22 mouse cellular contexts compared by ENCODE assay signal in genomic region chr6:41177152-41177551, GRCm38 (mm10).
DNase-seq lines count a peak whose midpoint lies in the region; ATAC-seq lines count a peak whose summit lies in the region.
"Had no signal": no experiment of that assay in that cellular context is flagged by ENCODE, and none has a peak within 500 bp of the region (broad histone marks: within the 10 kb centered on the region; RNA-seq: fewer than 3 reads in every experiment).

No protein-coding gene starts in this region.

- no peak overlapping the region for H3K9ac ChIP-seq in liver, embryonic 15.5 days
- no peak overlapping the region for H3K9ac ChIP-seq in midbrain, embryonic 14.5 days (replicated peaks; ENCODE audit: low read length)
- H3K9ac ChIP-seq in hindbrain, embryonic 12.5 days: no peak overlapping the region
- H3K9ac ChIP-seq: forebrain, embryonic 12.5 days; heart, embryonic 15.5 days; limb, embryonic 15.5 days; neural tube, embryonic 12.5 days had no signal

- no peak overlapping the region for H3K4me3 ChIP-seq in liver, embryonic 15.5 days (replicated peaks)
- H3K4me3 ChIP-seq in midbrain, embryonic 14.5 days (replicated peaks; ENCODE audit: low read depth, low read length): no peak overlapping the region
- H3K4me3 ChIP-seq in hindbrain, embryonic 12.5 days: no peak overlapping the region
- H3K4me3 ChIP-seq: forebrain, embryonic 12.5 days; heart, embryonic 15.5 days; layer of hippocampus, adult 2 months; limb, embryonic 15.5 days; neural tube, embryonic 12.5 days had no signal

- H3K27me3 ChIP-seq in liver, embryonic 15.5 days: no peaks in the 10 kb centered on the region
- H3K27me3 ChIP-seq in midbrain, embryonic 14.5 days (ENCODE audit: control insufficient read depth, insufficient read depth, low read length): no peaks in the 10 kb centered on the region
- H3K27me3 ChIP-seq in hindbrain, embryonic 12.5 days: no peaks in the 10 kb centered on the region
- H3K27me3 ChIP-seq: forebrain, embryonic 12.5 days; heart, embryonic 15.5 days; limb, embryonic 15.5 days; neural tube, embryonic 12.5 days had no signal

- H3K27ac ChIP-seq in liver, embryonic 15.5 days (replicated peaks): 0 out of 2 replicates have a peak overlapping the region, but pooled peaks have one; percentile 45
- no peak overlapping the region for H3K27ac ChIP-seq in midbrain, embryonic 14.5 days (replicated peaks; ENCODE audit: low read depth, low read length)
- H3K27ac ChIP-seq in hindbrain, embryonic 12.5 days: no peak overlapping the region
- H3K27ac ChIP-seq: forebrain, embryonic 12.5 days; heart, embryonic 15.5 days; hindbrain, postnatal 0 days; layer of hippocampus, adult 2 months; limb, embryonic 15.5 days; neural tube, embryonic 12.5 days had no signal

- no peaks in the 10 kb centered on the region for H3K36me3 ChIP-seq in liver, embryonic 15.5 days (replicated peaks)
- no peaks in the 10 kb centered on the region for H3K36me3 ChIP-seq in midbrain, embryonic 14.5 days (ENCODE audit: control insufficient read depth, insufficient read depth, low read length)
- no peaks in the 10 kb centered on the region for H3K36me3 ChIP-seq in hindbrain, embryonic 12.5 days
- H3K36me3 ChIP-seq: forebrain, embryonic 12.5 days; heart, embryonic 15.5 days; limb, embryonic 15.5 days; neural tube, embryonic 12.5 days had no signal

- WGBS in liver, embryonic 15.5 days (ENCODE audit: insufficient replicate concordance): 39% methylated on average over 3 of the region's 3 CpGs
- WGBS in midbrain, embryonic 14.5 days: 95% methylated on average over 3 of the region's 3 CpGs
- 91% methylated on average over 3 of the region's 3 CpGs for WGBS in hindbrain, embryonic 12.5 days

- no peaks in the 10 kb centered on the region for H3K9me3 ChIP-seq in liver, embryonic 15.5 days (replicated peaks)
- no peaks in the 10 kb centered on the region for H3K9me3 ChIP-seq in midbrain, embryonic 14.5 days (ENCODE audit: control insufficient read depth, low read length)
- H3K9me3 ChIP-seq in hindbrain, embryonic 12.5 days (replicated peaks): no peaks in the 10 kb centered on the region
- H3K9me3 ChIP-seq: forebrain, embryonic 12.5 days; heart, embryonic 15.5 days; limb, embryonic 15.5 days; neural tube, embryonic 12.5 days had no signal

- no peak overlapping the region for H3K4me2 ChIP-seq in liver, embryonic 15.5 days
- H3K4me2 ChIP-seq in midbrain, embryonic 14.5 days (ENCODE audit: low read length): no peak overlapping the region
- H3K4me2 ChIP-seq in hindbrain, embryonic 12.5 days (replicated peaks): no peak overlapping the region
- H3K4me2 ChIP-seq: forebrain, embryonic 12.5 days; heart, embryonic 15.5 days; limb, embryonic 15.5 days; neural tube, embryonic 12.5 days had no signal

- DNase-seq in thymus, postnatal 4 days: peak; percentile 20
- DNase-seq in thymus, postnatal 14 days: no peak
- peak; percentile 62 for DNase-seq in induced T-regulatory cell, adult 2 months (ENCODE audit: low read depth)
- DNase-seq in layer of hippocampus, adult 9-11 months: no peak
- DNase-seq in urinary bladder, adult 2 months (ENCODE audit: low spot score): no peak
- DNase-seq in midbrain, embryonic 14.5 days: no peak
- DNase-seq: adrenal gland, postnatal 10 days; cerebellum, adult 2 months; gastrocnemius, postnatal 25 days; heart, postnatal 4 days; kidney, adult 2 months; kidney, postnatal 14 days; right cerebral cortex, postnatal 4 days had no signal

- peak; percentile 76 for ATAC-seq in liver, embryonic 15.5 days (ENCODE audit: insufficient read depth)
- ATAC-seq in midbrain, embryonic 14.5 days (ENCODE audit: low FRiP score, low TSS enrichment): no peak
- ATAC-seq in hindbrain, embryonic 12.5 days (ENCODE audit: low FRiP score): no peak
- ATAC-seq: hindbrain, postnatal 0 days; lung, postnatal 0 days had no signal

- H3K4me1 ChIP-seq in liver, embryonic 15.5 days (replicated peaks): peaks cover 21% of the 10 kb centered on the region
- H3K4me1 ChIP-seq in midbrain, embryonic 14.5 days (ENCODE audit: control insufficient read depth, insufficient read depth, low read length): no peaks in the 10 kb centered on the region
- H3K4me1 ChIP-seq in hindbrain, embryonic 12.5 days: no peaks in the 10 kb centered on the region
- H3K4me1 ChIP-seq: forebrain, embryonic 12.5 days; heart, embryonic 15.5 days; limb, embryonic 15.5 days; neural tube, embryonic 12.5 days had no signal

Comparison
In these comparisons a context has a peak if more than half of its experiments do, and no peak if none do; other contexts are left out.
1. DNase-seq: peak in thymus, postnatal 4 days (single experiment) and induced T-regulatory cell, adult 2 months (single experiment); none in thymus, postnatal 14 days (single experiment), layer of hippocampus, adult 9-11 months (single experiment), urinary bladder, adult 2 months (single experiment) and midbrain, embryonic 14.5 days (single experiment).